Mouse (Mus musculus) ZHBTc4 (cell line): ENCODE measurements around the gene Sh2d3c.
A peak's percentile ranks its signal among the peaks of the same experiment; 100 is the strongest.

ENCODE experiments used
- DNase-seq: peaks from one replicate; pipeline ENCODE4 v3.0.0-alpha.2; 2011; ENCODE audit warnings: low read depth, low spot score

Gene Sh2d3c

DNA sequence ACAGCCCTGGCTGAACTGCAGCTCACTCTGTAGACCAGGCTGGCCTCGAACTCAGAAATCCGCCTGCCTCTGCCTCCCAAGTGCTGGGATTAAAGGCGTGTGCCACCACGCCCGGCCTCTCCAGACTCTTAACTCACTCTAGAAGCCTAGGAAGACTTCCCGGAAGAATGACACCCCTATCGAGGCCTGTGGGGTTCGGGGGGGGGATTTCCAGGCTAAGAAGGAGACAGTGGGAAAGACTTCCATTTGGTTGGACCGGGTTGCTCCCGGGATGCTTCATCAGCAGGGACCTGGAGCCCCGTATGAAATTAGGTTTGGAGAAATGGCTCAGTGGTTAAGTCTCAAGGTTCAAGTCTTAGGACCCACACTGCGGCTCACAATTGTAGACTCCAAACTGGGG lies 26.2 kb upstream of the Sh2d3c start:
- no peak for DNase-seq

DNA sequence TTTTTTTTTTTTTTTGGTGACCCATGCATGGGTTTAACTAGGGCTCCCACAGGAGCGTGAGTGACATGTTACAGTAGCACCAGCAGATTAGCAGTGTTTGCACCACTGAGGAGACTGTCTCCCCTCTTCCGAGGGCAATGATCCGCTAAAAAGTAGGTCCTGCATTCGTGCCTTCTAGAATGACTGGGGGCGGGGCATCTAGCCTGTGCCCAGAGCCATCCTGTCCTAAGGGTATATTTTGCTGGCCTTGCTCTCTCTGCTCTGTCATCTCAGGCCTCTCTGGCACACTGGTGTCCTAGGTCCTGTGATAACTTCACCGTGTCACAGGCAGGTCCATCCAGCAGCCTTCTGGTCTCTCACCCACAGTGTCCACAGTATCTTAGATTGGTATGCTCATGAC lies 21.2 kb upstream of the Sh2d3c start:
- DNase-seq: no peak

DNA sequence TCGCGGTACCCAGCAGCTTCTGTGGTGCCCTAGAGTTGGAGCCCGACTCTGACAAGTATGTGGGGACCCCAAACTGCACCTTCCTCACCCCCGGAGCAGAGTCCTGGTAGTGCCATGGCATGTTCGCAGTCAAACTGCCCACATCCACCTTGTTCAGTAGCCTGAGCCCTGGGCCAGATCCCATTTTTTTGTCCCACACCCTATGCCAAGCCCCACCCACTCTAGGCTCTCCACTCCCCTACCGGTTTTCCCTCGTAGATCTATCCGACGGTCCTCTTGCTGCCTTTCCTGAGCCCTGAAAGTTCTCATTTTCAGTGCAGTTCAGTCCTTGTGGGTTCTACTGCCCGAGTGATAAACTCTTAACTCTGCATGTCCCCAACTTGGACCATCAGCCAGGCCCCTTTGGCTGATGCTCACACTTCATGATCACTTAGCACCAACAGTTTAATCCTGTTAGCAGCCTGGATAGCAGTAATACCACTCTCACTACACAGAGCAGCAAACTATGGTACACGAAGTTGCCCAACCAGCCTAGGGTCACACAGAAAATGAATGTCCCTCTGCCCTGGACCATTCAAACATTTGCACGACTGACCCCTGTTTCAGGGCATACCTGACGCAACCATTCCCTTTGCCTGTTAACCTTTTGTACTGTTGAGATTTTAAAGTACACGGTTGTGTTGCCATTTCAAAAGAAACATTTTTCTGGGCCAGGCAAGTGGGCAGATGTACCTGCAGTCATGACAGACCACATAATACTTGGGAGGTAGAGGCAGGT lies 19.7 kb upstream of the Sh2d3c start:
- peak; percentile 36 for DNase-seq

DNA sequence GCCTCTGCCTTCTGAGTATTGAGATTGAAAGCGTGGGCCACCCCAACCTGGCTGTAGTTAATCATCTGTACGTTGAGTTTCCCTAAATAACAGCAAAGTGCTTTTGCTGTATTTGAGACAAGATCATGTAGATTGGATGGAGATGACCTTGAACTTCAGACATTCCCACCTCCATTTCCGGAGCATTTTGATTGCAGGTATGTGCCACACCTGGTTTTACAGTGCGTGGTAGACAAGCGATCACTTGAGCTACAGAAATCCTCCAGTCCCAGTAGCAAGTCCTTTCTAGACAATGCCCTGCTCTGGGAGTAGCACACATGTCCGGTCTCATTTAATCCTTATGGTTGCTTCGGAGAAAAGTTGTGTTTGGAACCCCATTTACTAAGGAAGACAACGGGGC lies 17.8 kb upstream of the Sh2d3c start:
- DNase-seq: peak; percentile 77

DNA sequence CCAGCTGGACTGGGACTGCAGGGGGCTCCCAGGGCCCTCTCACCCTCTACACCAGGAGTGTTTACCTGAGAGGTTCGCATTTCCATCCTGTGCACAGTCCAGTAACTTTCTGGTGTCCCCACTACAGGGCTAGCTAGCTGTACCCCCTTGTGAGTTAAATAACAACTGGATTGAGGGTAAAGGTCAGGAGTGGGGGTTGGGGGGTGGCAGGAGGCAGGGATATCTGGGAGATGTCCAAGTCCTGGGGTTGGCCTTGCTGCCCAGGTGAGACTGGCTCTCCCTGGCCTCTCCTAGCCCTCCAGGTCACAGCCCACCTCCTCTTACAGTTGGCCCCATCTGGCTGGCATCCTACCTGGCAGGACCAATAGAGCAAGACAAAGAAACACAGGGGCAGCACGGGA lies 16.8 kb upstream of the Sh2d3c start, which contains the start of gene Fpgs:
TSS of gene Fpgs (minus strand) at position 125 of the 401 bp plus-strand sequence.
- no peak for DNase-seq

DNA sequence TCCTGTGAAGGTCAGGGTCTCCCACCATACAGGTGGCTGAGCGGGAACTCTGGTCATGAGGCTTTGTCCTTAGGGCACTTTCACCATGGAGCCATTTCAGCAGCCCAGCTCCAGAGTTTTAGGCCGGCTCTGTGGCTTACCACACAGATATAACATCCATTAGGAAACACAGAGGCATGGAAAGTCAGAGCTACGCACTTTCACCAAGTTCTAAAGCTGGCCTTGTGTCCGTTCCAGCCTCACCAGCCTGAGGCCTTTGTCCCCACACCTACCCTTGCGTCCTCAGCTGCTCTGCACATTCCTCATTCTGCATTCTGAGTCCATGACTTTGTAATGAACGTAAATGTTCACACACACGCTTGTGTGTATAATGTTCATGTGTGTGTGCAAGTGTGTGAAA lies 15.8 kb upstream of the Sh2d3c start:
- no peak for DNase-seq

DNA sequence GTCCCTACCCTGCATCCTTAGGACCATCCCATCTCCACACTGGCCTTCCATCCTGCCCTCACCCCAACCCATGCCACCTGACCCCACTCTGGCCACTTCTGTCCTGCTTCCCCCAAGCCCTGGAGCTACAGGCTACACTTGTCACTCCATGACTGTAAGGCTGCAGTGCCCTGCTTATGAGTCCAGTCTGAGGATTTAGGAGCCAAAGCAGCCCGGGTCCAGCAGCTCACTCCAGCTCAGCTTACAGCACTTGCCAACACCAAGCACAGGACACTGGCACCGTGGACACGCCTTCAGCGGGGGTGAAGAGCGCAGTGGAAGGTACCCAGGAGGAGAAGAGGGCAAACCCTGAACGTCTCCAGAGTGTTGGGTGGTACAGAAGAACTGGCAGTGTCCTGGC lies 13.9 kb upstream of the Sh2d3c start:
- no peak for DNase-seq

DNA sequence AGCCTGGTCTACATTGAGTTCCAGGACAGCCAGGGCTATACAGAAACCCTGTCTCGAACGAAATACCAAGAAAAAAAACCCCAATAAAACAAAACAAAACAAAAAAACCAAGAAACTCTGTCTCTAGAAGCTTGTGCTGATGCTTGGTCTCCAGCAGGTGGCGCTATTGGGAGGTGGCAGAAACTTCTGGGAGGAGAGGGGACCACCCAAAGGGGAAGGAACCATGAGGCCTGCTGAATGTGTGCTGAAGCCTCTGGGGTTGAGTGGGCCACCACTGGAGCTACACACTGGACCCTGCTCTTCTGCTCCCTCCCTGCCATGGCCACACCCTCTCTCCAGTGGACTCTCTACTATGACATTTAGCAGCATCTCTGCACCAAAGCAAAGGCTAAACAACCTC lies 12.2 kb upstream of the Sh2d3c start:
- peak; percentile 89 for DNase-seq

DNA sequence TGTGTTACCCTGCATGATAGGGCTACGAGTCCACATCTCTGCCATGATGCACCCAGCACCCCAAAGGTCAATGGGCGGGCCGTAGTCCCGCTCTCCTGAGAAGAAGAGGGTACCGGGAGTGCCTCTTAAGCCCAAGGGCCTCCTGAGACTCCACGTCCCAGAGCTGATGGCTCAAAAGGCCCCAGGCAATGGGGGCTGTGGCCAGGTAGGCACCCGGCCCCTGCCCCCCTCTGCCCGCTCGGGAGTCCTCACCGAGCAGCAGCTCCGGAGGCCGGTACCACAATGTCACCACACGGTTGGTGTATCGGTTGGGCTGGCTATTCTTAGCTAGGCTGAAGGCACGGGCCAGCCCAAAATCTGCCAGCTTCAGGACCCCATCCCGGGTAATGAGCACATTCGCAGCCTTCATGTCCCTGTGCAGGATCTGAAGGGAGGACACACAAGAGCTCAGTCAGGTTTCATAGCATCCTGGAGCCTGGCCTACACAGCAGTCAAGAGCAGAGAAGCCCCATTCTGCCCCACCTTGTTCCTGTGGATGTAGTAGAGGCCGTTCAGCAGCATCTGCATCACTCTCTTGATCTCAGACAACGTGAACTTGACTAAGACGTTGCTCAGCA lies 11.2 kb upstream of the Sh2d3c start:
- DNase-seq: no peak

DNA sequence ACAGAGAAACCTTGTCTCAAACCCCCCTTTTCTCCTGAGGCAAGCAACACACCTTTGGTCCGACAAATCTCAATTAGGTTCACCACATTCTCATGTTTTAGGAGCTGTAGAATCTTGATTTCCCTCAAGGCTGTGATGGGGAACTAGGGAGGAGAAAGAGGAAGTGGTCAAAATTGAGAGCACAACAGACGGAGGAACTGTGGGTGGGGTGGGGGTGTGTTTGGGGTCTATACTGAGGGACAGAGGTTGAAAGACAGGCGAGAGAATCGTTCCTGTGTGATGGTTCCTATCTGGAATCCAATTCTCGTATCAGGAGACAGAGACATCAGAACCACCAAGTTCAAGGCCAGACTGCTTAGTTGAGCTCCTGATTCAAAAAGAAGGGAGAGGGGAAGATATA lies 10.4 kb upstream of the Sh2d3c start:
- no peak for DNase-seq

DNA sequence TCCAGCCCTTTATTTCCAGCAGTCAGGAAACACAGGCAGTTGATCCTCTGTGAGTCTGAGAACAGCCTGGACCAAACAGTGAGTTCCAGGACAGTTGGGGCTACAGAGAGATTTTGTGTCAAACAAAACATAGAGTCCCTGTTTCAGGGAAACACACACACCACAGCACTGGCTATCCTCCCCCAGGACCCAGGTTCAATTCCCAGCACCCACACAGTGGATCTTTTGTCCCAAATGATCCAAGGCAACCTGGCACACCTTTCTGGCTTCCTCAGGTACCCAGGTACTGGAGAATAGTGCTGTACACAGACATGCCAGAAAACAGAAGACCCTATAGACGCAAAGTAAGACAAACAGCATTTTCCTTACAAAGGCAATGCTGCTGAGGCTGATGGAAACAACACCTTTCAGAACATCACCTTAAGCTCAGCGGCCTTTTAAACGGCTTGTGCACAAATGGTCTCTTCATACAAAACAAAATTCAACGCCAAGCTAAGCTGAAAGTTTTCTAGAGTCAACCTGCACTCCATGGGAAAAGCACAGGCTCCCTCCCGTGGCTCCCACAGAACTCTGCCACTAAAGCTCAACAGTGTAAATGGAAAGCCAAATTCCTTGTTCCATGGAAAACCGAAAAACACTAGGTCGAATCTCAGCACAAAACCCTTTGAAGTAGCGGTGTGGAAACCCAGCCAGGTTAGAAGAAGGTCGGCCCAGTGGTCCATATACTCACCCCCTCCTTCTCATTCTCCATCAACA lies 9.4 kb upstream of the Sh2d3c start:
- no peak for DNase-seq

DNA sequence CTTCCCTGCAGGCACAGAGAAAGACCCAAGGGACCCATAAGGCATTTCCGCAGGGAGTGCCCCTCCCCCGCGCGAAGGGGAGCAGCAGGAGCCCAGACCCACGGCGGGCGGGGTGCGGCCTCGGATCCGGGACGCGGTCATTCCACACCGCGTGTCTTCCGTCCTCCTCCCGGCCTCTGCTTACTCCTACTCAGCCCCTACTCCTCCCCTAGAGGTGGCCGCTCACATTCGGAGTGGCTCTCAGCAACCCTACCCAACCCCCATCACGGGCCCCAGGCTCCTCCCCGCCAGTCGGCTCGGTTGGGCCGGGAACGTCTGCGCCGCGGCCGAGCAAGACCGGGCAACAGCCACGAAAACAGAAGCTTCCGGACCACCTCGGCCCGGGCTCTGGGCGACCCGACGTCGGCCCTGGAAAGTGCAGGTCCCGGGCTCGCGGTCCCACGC lies 8.7 kb upstream of the Sh2d3c start:
- peak; percentile 77 for DNase-seq

DNA sequence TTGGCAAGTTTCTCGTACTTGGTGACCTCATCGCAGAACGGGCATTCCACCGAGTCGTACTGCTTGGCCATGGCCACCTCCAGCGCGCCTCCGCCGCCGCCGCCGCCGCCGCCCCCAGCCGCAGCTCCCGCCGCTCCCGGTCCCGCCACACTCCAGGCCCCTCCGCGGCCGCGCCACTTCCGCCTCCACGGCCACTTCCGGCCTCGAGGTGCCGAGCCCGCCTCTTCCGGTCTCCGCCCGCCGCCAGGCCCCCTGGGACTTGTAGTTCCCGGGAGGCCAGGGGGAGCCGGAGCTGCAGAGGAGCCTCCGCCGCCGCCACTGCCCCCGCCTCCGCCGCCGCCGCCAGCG lies 8.3 kb upstream of the Sh2d3c start:
- DNase-seq: peak; percentile 96

DNA sequence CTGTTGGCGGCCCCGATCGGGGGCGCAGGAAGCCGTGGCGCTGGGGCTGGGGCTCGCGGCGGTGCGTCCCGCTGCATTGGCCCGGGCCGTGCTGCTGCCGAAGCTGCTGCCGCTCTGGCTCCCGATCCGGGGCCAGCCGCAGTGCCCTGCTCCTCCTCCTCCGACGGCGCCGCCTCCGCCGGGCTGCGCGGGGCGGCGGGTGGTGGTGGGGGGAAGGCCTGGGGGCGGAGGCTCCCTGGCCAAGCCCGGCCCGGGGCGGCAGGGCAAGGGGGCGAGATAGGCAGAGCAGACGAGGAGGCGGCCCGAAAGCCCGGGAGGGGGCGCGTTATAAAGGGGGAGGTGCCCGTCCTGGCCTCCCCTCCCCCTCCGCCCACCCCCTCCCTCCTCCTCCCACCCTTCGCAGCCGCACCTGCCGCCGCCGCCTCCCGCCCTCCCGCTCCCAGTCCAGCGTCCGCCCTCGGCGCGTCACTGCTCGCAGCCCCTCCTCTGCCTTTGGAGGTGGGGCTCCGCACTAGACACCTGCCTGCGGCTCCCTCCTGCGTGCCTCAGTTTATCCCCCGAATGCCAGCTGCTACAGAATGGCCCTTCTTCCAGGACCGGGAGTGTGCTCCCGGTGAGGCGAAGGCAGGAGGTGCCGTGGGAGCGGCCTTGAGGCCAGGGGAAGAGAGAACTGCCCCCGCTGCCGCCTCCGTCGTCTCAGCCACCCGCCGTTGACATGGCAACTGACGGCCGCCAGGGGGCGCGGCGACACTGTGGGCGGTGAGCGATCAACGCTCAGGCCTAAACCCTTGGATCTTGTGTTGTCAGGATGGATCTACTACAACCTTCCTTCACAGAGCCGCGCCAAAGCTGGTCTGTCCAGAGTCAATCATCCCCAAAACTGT lies 7.7 kb upstream of the Sh2d3c start, which contains the start of gene Cdk9:
TSS of gene Cdk9 (minus strand) at position 143 of the 884 bp plus-strand sequence.
- peak; percentile 96 for DNase-seq

DNA sequence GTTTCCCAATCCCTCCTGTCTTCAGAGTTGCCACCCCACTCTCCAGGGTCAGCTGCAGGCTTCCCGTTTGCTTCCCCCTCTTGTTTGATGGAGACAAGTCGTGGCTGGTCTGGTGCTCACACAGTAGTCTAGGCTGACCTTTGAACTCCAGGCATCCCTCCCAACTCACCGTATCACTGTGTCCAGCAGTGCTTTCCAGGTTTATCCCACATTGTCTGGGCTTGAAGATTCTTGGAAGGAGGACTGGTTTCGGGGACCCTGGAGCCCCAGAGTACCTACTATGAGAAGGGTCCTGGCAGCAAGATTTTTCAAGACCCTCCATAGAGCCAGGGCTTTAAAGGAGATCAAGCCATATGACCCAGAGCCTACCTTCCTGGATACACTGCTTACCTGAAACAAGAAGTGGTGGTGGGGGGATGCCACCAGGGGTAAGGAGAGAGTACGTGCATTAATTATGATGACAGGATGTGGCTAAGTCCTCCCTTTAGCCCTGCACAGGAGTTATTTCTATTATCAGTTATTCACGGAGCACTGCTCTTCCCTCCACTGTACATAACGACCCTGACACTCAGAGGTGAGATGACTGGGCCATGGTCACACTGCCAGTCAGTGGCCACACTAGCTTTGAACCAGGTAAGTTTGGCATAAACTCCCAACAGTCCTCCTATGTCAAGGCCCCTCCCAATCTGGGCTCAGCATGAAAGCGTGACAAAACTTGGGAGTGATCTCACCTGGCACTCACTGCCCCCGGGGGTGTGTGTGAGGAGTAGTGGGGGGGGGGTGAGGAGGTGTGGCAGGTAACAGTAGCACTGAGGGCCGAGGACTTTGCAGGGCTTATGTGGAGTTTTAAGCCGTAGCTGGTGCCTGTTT lies 6.5 kb upstream of the Sh2d3c start:
- no peak for DNase-seq

DNA sequence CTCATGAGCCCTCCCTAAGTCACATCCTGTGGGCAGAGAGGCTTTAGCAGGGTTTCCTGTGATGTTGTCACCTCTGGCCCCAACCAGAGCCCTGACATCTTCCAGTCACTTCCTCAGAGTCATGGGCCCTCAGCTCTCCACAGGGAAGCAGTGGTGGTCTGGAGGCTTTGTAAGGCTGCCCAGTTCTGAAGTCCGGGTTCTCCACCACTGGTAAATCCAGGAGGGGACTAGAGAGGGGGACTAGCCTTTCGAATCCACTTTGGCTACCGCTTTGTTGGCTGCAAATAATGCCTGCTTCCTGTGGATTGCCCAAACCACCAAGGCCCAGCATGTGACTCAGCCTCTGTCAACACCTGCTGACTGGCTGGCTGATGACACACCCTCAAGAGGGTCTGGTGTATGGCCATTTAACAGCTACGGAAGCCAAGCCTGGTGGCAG lies 5.8 kb upstream of the Sh2d3c start:
- DNase-seq: peak; percentile 80

DNA sequence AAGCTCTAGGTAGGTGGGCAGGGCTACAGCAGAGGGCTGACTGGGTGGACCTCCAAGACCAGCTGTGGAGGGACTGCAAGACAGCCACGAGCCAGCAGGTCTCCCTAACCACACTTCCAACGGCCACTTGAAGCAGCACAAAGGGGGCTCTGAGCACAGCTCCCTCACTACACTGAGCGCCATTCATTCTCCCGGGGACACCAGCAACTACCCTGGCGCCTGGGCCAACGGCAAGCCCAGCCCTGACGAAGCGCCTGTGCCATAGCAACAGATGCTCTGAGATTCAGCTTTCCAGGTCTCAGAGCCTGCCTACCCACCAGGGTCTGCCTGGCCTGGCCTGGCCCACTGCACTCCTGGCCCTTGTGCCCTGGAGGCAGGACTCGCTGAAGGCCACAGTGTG lies 2.1 kb upstream of the Sh2d3c start:
- DNase-seq: no peak

DNA sequence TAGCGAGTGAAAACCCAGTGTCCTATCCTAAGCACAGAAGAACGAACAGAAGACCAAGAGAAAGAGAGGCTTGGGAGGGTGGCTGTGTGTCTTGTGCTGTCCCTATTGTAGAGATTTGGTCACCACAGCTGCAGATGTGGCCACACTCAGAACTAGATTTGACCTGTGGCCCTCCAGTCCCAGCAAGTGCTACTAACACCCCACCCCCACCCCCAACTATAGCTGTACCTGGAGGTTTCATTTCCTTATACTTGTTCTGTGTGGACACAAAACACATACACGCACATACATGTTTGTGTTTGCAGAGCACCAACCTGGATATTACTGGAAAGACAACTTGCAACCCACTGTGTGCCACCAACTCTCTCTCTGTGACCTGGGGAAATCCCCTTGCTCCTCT lies 802 bp upstream of the Sh2d3c start:
- DNase-seq: no peak

DNA sequence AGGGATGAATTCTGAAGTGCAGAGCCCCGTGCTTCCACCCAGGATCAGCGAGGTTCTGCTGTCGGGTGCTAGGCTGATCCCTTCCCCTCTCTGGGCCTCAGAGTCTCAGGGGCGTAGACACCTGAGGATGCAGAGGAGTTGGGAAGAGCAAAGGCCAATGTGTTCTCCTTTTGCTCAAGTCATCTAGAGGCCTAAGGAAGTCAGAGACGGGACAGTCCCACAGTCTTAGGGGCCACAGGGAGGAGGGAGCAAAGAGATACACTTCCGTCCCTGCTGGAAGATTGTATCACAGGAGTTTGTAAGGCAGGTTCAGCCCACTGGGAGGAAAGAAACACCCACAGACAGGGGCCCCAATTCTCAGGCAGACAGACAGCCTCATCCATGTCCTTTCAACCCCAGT lies 1.2 kb downstream of the Sh2d3c start:
- no peak for DNase-seq

DNA sequence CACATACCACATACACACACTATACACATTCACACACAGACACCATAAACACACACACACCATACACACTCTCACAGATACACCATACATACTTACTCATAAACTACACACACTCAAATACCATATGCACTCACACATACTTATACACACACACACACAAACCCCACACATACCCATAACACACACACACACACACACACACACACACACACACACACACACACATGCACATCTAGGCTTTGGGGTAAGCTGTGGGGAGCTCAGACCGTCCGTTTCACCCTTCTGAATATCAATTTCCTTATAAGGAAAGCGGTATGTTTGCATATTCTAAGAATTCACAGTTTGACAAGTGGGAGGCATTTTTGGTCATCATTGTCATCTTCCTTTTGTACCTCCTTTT lies 1.7 kb downstream of the Sh2d3c start:
- no peak for DNase-seq

DNA sequence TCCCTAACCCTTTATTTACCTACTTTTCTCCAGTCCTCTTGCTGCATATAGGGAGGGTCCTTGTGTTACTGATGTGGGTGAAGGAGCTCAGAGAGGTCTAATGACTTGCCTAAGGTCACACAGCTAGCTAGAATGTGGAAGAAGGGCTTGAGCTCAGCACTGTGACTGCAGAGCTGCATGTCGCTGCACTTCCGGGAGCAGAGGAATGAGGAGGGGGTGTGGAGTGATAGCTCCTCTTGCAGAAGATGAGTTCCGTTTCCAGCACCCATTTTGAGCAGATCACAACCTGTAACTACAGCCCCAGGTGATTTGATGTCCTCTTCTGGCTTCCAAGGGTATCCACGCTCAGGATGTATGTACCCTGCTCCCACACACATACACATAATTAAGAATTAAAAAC lies 3.3 kb downstream of the Sh2d3c start:
- DNase-seq: no peak
